Mouse (Mus musculus) stomach, embryonic 14.5 days (tissue): ENCODE data around the gene Megf9. TPM values are rescaled to one million over a fixed set of nuclear protein-coding genes. Genes with fewer than 3 reads are reported as not detected.

Experiments used
- ATAC-seq: fragments of 200-750 bp; cut with Nextera tagmentation; 2 replicates; pipeline ENCODE4 v1.8.0; 2017; ENCODE audit warnings: low read depth, moderate TSS enrichment; ENCODE audit not compliant: insufficient number of reproducible peaks, insufficient read depth, low FRiP score
- H3K27ac ChIP-seq: fragments of 300-500 bp; sonication (generic); 2 replicates; pipeline ENCODE4 v1.5.1; 2014; ENCODE audit warnings: mild to moderate bottlenecking, low read length, moderate library complexity, mixed read lengths
- H3K27me3 ChIP-seq: fragments of 300-500 bp; sonication (generic); 2 replicates; pipeline ENCODE4 v1.6.1; 2014; ENCODE audit warnings: low read length, control low read depth, mixed read lengths; ENCODE audit not compliant: control insufficient read depth, insufficient read depth
- H3K36me3 ChIP-seq: fragments of 300-500 bp; sonication (generic); 2 replicates; pipeline ENCODE4 v1.6.1; 2014; ENCODE audit warnings: mild to moderate bottlenecking, control low read depth, low read length, moderate library complexity, mixed read lengths; ENCODE audit not compliant: control insufficient read depth, insufficient read depth
- H3K4me1 ChIP-seq: fragments of 300-500 bp; sonication (generic); 2 replicates; pipeline ENCODE4 v1.6.1; 2014; ENCODE audit warnings: low read length, control low read depth, mixed read lengths; ENCODE audit not compliant: control insufficient read depth, insufficient read depth
- H3K4me2 ChIP-seq: fragments of 300-500 bp; sonication (generic); replicated peaks from 2 replicates; pipeline ENCODE4 v1.6.1; 2014; ENCODE audit warnings: low read depth, low read length, control low read depth
- H3K4me3 ChIP-seq: fragments of 300-500 bp; sonication (generic); 2 replicates; pipeline ENCODE4 v1.5.1; 2014; ENCODE audit warnings: low read depth, low read length, control low read depth
- H3K9ac ChIP-seq: fragments of 300-500 bp; sonication (generic); replicated peaks from 2 replicates; pipeline ENCODE4 v1.6.1; 2014; ENCODE audit warnings: low read depth, mild to moderate bottlenecking, control low read depth, low read length, moderate library complexity, mixed read lengths
- H3K9me3 ChIP-seq: fragments of 300-500 bp; sonication (generic); 2 replicates; pipeline ENCODE4 v1.6.1; 2016; ENCODE audit warnings: low read depth, low read length, control low read depth; ENCODE audit not compliant: control insufficient read depth
- WGBS: fragments of 180-500 bp; shearing (Covaris S2); extraction: QIAGEN DNeasy Blood & Tissue Kit; methylation state at CpG from one replicate; pipeline ENCODE4 v1.1.7; 2014; 5-methylcytosine and 5-hydroxymethylcytosine counted together
- polyA plus RNA-seq: library from polyadenylated mRNA; unstranded; fragments of >200 nt; fragmentation: Nextera tagmentation; extraction: Ambion mirVana; gene quantifications from 2 replicates; pipeline ENCODE4 v1.2.1, GENCODE M21; 2014

Megf9 gene
- polyA plus RNA-seq, 1 experiment from 2014 or later, result 14.6 TPM

DNA sequence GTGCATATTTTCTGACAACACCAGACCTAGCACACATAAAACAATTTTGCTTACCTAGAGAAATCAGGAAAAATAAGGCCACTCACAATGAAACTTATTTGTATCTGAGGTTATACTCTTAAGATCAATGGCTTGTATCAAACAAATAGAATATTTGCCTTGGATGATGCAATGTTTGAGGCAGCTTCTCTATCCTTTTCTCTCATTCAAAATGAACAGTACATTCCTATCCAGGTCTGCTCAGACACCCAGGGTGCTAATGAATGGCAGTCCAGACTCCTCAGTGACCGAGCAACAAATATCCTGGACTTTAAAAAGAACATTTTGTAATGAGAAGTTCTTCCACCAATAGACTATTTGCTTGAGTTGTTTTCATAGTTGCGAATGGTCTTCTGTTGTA is 24.8 kb downstream of the Megf9 start:
- no peaks in the 10 kb centered on the region for H3K27me3 ChIP-seq
- no peak overlapping the region for H3K9ac ChIP-seq
- no peak overlapping the region for H3K27ac ChIP-seq
- no peak overlapping the region for H3K4me2 ChIP-seq
- H3K4me1 ChIP-seq, result no peaks in the 10 kb centered on the region
- no peaks in the 10 kb centered on the region for H3K36me3 ChIP-seq
- H3K9me3 ChIP-seq, result no peaks in the 10 kb centered on the region
- no peak for ATAC-seq
- 84% methylated on average over 2 of the region's 2 CpGs for WGBS
- no peak overlapping the region for H3K4me3 ChIP-seq

DNA sequence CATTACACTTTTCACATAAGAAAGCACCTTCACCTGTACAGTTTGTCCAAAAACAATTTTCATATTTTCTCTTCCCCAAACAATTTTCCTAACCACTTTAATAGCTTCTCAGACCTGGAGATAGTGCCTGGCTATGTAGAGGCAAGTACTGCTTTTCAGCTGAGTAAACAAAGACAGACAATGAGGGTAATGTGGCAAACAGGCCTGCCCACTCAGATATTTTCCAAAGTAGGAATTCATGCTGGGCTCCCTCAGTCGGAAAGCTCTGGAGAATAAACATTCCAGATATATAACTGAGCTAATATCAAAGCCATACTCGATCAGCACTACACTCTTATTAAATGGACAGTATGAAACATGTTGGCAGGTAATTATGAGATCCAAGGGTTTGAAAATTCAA is 25.2 kb downstream of the Megf9 start:
- 22% methylated on average over 2 of the region's 2 CpGs for WGBS
- no peak for ATAC-seq
- Histone ChIP-seq H3K9me3 (no peaks in the 10 kb centered on the region), H3K27ac (no peak overlapping the region), H3K27me3 (no peaks in the 10 kb centered on the region), H3K4me2 (no peak overlapping the region), H3K36me3 (no peaks in the 10 kb centered on the region), H3K4me1 (no peaks in the 10 kb centered on the region), H3K9ac (no peak overlapping the region), H3K4me3 (no peak overlapping the region)

- Histone ChIP-seq H3K4me1 (no peaks in the 10 kb centered on the region), H3K27me3 (no peaks in the 10 kb centered on the region), H3K36me3 (no peaks in the 10 kb centered on the region), H3K4me3 (no peak overlapping the region), H3K27ac (no peak overlapping the region), H3K9ac (no peak overlapping the region), H3K9me3 (no peaks in the 10 kb centered on the region), H3K4me2 (no peak overlapping the region)
- 93% methylated on average over 1 of the region's 1 CpGs for WGBS
- ATAC-seq, result no peak
Observed at GRCm38 (mm10) chr4:70508207-70508606, 26.6 kb downstream of the Megf9 start.

DNA sequence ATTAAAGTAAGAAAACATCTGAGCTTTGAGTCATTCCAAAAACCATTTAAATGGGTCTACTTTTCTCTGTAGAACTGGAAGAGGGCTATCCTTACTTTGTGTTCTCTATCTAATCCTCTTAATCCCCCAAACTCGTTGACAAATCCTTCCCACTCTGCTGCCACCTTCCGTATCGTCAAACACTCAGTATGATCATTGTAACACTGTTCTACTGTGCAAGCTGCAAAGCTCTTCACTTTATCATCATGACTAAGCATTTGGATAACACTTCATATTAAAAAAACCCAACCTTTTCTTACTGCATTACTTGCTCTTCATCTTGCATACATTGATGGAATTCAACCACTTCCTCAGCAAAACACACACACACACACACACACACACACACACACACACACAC is 28.8 kb downstream of the Megf9 start:
- H3K9me3 ChIP-seq, result no peaks in the 10 kb centered on the region
- H3K27ac ChIP-seq, result no peak overlapping the region
- no peaks in the 10 kb centered on the region for H3K27me3 ChIP-seq
- ATAC-seq, result no peak
- H3K9ac ChIP-seq, result no peak overlapping the region
- 60% methylated on average over 3 of the region's 3 CpGs for WGBS
- H3K4me3 ChIP-seq, result no peak overlapping the region
- no peaks in the 10 kb centered on the region for H3K4me1 ChIP-seq
- H3K36me3 ChIP-seq, result no peaks in the 10 kb centered on the region
- H3K4me2 ChIP-seq, result no peak overlapping the region

- 65% methylated on average over 1 of the region's 1 CpGs for WGBS
- Histone ChIP-seq H3K4me3 (no peak overlapping the region), H3K4me2 (no peak overlapping the region), H3K27me3 (no peaks in the 10 kb centered on the region), H3K4me1 (no peaks in the 10 kb centered on the region), H3K27ac (no peak overlapping the region), H3K9me3 (no peaks in the 10 kb centered on the region), H3K36me3 (no peaks in the 10 kb centered on the region), H3K9ac (no peak overlapping the region)
- no peak for ATAC-seq
Observed at GRCm38 (mm10) chr4:70503827-70504226, 31.0 kb downstream of the Megf9 start.

DNA sequence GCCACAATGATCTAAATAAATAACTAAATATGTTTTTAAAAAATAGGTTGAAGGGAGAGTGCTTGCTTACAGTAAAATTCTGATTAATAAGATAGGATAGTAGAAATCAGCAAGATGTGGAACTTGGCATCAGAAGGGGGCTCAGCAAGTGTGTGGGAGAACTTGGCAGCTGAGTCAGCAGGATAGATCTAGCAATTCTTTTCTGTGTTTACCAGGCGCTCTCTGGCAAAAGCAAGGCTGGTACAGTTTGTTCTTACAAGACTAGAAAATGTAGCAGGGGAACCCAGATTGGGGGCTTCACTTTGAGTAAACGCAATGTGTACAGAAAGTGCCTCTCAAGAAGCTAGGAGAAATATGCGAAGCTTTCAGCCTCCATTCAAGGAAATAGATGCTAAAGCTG is 35.5 kb downstream of the Megf9 start:
- Histone ChIP-seq H3K4me1 (peaks cover 3% of the 10 kb centered on the region; the same call in 1 of the 2 replicates), H3K27ac (no peak overlapping the region), H3K27me3 (no peaks in the 10 kb centered on the region), H3K4me2 (no peak overlapping the region), H3K4me3 (no peak overlapping the region), H3K9me3 (no peaks in the 10 kb centered on the region), H3K9ac (no peak overlapping the region), H3K36me3 (no peaks in the 10 kb centered on the region)
- WGBS, result 68% methylated on average over 3 of the region's 3 CpGs
- ATAC-seq, result no peak

DNA sequence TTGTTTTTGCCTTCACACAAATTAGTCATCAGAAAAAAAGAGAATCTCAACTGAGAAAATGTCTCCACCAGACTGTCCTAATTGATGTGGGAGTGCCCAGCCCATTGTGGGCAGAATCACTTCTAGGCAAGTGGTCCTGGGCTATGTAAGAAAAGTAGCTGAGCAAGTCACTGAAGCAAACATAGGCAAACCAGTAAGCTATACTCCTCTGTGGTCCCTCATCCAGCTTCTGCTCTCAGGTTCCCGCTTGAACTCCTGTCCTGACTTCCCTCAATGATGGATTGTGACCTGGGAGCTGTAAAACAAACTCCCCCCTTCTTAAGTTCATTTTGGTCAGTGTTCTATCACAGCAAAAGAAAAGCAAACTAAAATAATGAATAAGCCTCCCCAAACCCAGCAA is 37.8 kb downstream of the Megf9 start:
- Histone ChIP-seq H3K27me3 (no peaks in the 10 kb centered on the region), H3K4me3 (no peak overlapping the region), H3K9ac (no peak overlapping the region), H3K9me3 (no peaks in the 10 kb centered on the region), H3K27ac (no peak overlapping the region), H3K36me3 (no peaks in the 10 kb centered on the region), H3K4me2 (no peak overlapping the region), H3K4me1 (peaks cover 3% of the 10 kb centered on the region; the same call in 1 of the 2 replicates)
- ATAC-seq, result no peak
- WGBS, result 58% methylated on average over 1 of the region's 1 CpGs

DNA sequence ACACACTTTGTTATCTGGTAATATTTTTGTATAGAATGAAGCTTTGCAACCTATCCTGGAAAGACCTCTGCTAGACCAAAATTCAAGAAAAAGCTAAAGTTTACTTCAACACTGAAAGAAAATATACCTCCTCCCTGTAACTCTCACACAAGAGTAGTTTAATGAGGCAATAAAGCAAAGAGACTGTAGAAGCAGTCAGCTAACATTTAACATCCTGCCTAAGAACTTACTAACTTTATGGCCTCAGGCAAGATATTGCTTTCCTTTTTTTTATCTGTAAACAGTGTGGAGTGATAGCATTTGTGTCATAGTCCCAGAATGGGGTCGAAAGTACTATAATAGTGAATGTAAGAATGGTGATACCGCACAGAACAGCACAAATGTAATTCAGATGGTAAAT is 45.0 kb downstream of the Megf9 start:
- Histone ChIP-seq H3K27ac (no peak overlapping the region), H3K4me2 (no peak overlapping the region), H3K36me3 (no peaks in the 10 kb centered on the region), H3K4me3 (no peak overlapping the region), H3K9me3 (no peaks in the 10 kb centered on the region), H3K4me1 (no peaks in the 10 kb centered on the region), H3K9ac (no peak overlapping the region), H3K27me3 (no peaks in the 10 kb centered on the region)
- no peak for ATAC-seq
- WGBS, result 85% methylated on average over 2 of the region's 2 CpGs

DNA sequence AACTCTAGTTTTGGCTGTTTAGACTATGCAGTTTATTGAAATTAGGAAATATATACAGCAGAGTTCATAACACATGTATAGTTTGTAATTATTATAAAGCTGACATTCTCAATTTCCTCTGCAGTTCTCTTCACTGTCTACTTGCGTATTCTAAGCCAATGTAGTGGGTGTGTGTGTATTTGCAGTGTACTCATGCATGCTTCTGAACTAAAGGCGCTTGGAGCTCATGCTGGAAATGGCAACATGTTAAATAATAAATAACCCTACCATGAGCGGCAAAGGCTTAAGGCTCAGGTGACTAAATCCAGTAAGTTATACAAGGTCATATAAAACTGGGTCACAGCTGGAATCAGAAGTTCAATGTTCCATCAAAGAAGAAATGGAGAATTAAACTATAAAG is 46.4 kb downstream of the Megf9 start:
- H3K27me3 ChIP-seq, result no peaks in the 10 kb centered on the region
- H3K9ac ChIP-seq, result no peak overlapping the region
- no peaks in the 10 kb centered on the region for H3K4me1 ChIP-seq
- no peaks in the 10 kb centered on the region for H3K9me3 ChIP-seq
- whole genome bisulfite sequencing, result 65% methylated on average over 3 of the region's 3 CpGs
- H3K4me3 ChIP-seq, result no peak overlapping the region
- H3K4me2 ChIP-seq, result no peak overlapping the region
- ATAC-seq, result no peak
- no peak overlapping the region for H3K27ac ChIP-seq
- no peaks in the 10 kb centered on the region for H3K36me3 ChIP-seq
